Mouse (Mus musculus): ENCODE results near the gene Dgkk. TPM values are rescaled to one million over a fixed set of nuclear protein-coding genes. Genes with fewer than 3 reads are reported as not detected.
"Not testable (repeated sequence)": the region's sequence is repeated elsewhere in the genome, so short reads cannot be mapped to it uniquely, and the experiment has no call there.

The Dgkk gene
- polyA plus RNA-seq, 1 experiment from 2014 or later, result 0.91 TPM

- whole genome bisulfite sequencing, result 86% methylated on average over 3 of the region's 4 CpGs
- ATAC-seq (replicated peaks; ENCODE audit: insufficient number of reproducible peaks, low FRiP score, low TSS enrichment, low read depth), result not testable (repeated sequence)
These were observed 204.8 kb downstream of the Dgkk start for GRCm38 (mm10) chrX:6983916-6984315.

More at GRCm38 (mm10) chrX:6983916-6984315, 204.8 kb downstream of the Dgkk start:
- not testable (repeated sequence) for H3K4me3 ChIP-seq (ENCODE audit: low read depth, low read length); H3K27me3 ChIP-seq (ENCODE audit: control insufficient read depth, insufficient read depth, low read length); H3K9me3 ChIP-seq (replicated peaks; ENCODE audit: control insufficient read depth, low read length); H3K9ac ChIP-seq (replicated peaks; ENCODE audit: low read length); H3K4me2 ChIP-seq (ENCODE audit: low read depth, low read length); H3K36me3 ChIP-seq (replicated peaks; ENCODE audit: control insufficient read depth, insufficient read depth, low read depth, low read length); DNase-seq (ENCODE audit: low spot score); H3K27ac ChIP-seq (replicated peaks; ENCODE audit: low read depth, low read length); H3K4me1 ChIP-seq (ENCODE audit: control insufficient read depth, insufficient read depth, low read length)
